Mouse (Mus musculus): ENCODE measurements at regions not wholly inside any gene's neighbourhood (a gene's known extent, or its start where the extent isn't known, plus 50 kb on each side); places are given as distances from the start of the nearest gene placed in this dataset.
A peak's percentile ranks its signal among the peaks of the same experiment; 100 is the strongest.

DNA sequence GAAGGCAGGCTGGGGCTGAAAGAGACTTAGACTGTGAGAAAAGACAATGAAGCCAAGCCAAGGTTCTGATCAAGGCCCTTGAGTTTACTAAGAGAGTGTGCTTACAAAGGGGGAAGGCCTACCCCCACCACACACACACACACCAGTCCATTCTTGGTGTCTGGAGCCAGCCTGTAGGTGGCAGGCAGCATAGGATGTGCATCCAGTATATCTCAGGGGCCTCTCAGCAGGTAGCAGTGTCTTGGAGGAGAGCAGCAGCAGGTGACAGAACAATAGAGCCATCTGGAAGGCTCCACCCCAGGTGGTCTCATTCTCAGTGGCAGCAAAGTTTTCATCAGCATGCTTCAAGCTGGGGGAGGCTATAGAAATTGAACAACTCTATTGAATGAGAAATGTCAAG is 293.9 kb downstream of the Pet2 start:
- peak; percentile 86 for DNase-seq (ENCODE audit: low read depth, low spot score)

Measured in R1 (cell line).